Mouse (Mus musculus) lung, embryonic 16.5 days (tissue): Measurements from ENCODE around the gene Foxn3. TPM values are rescaled to one million over a fixed set of nuclear protein-coding genes. Genes with fewer than 3 reads are reported as not detected.

ENCODE experiments used
- ATAC-seq: fragments of 200-750 bp; cut with Nextera tagmentation; 2 replicates; pipeline ENCODE4 v1.8.0; 2017; ENCODE audit warnings: low read depth, mild to moderate bottlenecking, moderate library complexity
- H3K27ac ChIP-seq: fragments of 300-500 bp; sonication (generic); 2 replicates; pipeline ENCODE4 v1.5.1; 2014; ENCODE audit warnings: mild to moderate bottlenecking, control low read depth, low read length
- H3K27me3 ChIP-seq: fragments of 300-500 bp; sonication (generic); 2 replicates; pipeline ENCODE4 v1.6.1; 2014; ENCODE audit warnings: low read depth, low read length, mixed read lengths; ENCODE audit not compliant: control insufficient read depth, insufficient read depth
- H3K36me3 ChIP-seq: fragments of 300-500 bp; sonication (generic); 2 replicates; pipeline ENCODE4 v1.6.1; 2014; ENCODE audit warnings: low read length; ENCODE audit not compliant: control insufficient read depth, insufficient read depth
- H3K4me1 ChIP-seq: fragments of 300-500 bp; sonication (generic); replicated peaks from 2 replicates; pipeline ENCODE4 v1.6.1; 2014; ENCODE audit warnings: low read length, mixed read lengths; ENCODE audit not compliant: control insufficient read depth, insufficient read depth
- H3K4me2 ChIP-seq: fragments of 300-500 bp; sonication (generic); 2 replicates; pipeline ENCODE4 v1.6.1; 2014; ENCODE audit warnings: low read depth, low read length, control low read depth
- H3K4me3 ChIP-seq: fragments of 300-500 bp; sonication (generic); 2 replicates; pipeline ENCODE4 v1.5.1; 2014; ENCODE audit warnings: mild to moderate bottlenecking, low read length, control low read depth
- H3K9ac ChIP-seq: fragments of 300-500 bp; sonication (generic); 2 replicates; pipeline ENCODE4 v1.6.1; 2014; ENCODE audit warnings: low read length, control low read depth
- H3K9me3 ChIP-seq: fragments of 300-500 bp; sonication (generic); 2 replicates; pipeline ENCODE4 v1.6.1; 2016; ENCODE audit warnings: low read length; ENCODE audit not compliant: control insufficient read depth
- WGBS: fragments of 180-500 bp; shearing (Covaris S2); extraction: QIAGEN DNeasy Blood & Tissue Kit; methylation state at CpG from one replicate; pipeline ENCODE4 v1.1.7; 2014; 5-methylcytosine and 5-hydroxymethylcytosine counted together
- polyA plus RNA-seq: library from polyadenylated mRNA; unstranded; fragments of >200 nt; fragmentation: Nextera tagmentation; extraction: Ambion mirVana; gene quantifications from 2 replicates; pipeline ENCODE4 v1.2.1, GENCODE M21; 2015

Gene Foxn3
- polyA plus RNA-seq, 1 experiment from 2014 or later: 60.8 TPM

GRCm38 (mm10) chr12:99537316-99537715, 26.1 kb downstream of the Foxn3 start:
- H3K27me3 ChIP-seq: no peaks in the 10 kb centered on the region
- 91% methylated on average over 6 of the region's 6 CpGs for WGBS

GRCm38 (mm10) chr12:99536426-99536825, 27.0 kb downstream of the Foxn3 start:
- H3K4me1 ChIP-seq: no peaks in the 10 kb centered on the region
- H3K27me3 ChIP-seq: no peaks in the 10 kb centered on the region
- no peak overlapping the region for H3K4me3 ChIP-seq
- no peak overlapping the region for H3K27ac ChIP-seq
- no peak overlapping the region for H3K4me2 ChIP-seq
- WGBS: 97% methylated on average over 5 of the region's 5 CpGs
- H3K9ac ChIP-seq: no peak overlapping the region
- ATAC-seq: no peak
- peaks cover 10% of the 10 kb centered on the region for H3K9me3 ChIP-seq
- H3K36me3 ChIP-seq: 0 out of 2 replicates have a peak, but pooled peaks cover 2% of the 10 kb centered on the region

More at GRCm38 (mm10) chr12:99537316-99537715, 26.1 kb downstream of the Foxn3 start:
- ATAC-seq: no peak
- Histone ChIP-seq H3K4me3 (no peak overlapping the region), H3K4me1 (no peaks in the 10 kb centered on the region), H3K9me3 (peaks cover 10% of the 10 kb centered on the region), H3K9ac (no peak overlapping the region), H3K27ac (no peak overlapping the region), H3K4me2 (no peak overlapping the region), H3K36me3 (0 out of 2 replicates have a peak, but pooled peaks cover 2% of the 10 kb centered on the region)

- 0 out of 2 replicates have a peak, but pooled peaks cover 2% of the 10 kb centered on the region for H3K36me3 ChIP-seq
- no peaks in the 10 kb centered on the region for H3K27me3 ChIP-seq
- H3K9me3 ChIP-seq: peaks cover 10% of the 10 kb centered on the region
- H3K4me1 ChIP-seq: peaks cover 19% of the 10 kb centered on the region
- no peak overlapping the region for H3K27ac ChIP-seq
- no peak for ATAC-seq
- no peak overlapping the region for H3K4me3 ChIP-seq
- WGBS: 84% methylated on average over 7 of the region's 7 CpGs
- no peak overlapping the region for H3K4me2 ChIP-seq
- H3K9ac ChIP-seq: no peak overlapping the region
Observed at GRCm38 (mm10) chr12:99532342-99532741, 31.0 kb downstream of the Foxn3 start.

GRCm38 (mm10) chr12:99529687-99530411, 33.5 kb downstream of the Foxn3 start:
- no peak overlapping the region for H3K9ac ChIP-seq
- H3K4me2 ChIP-seq: peak overlapping the region; percentile 35
- peak overlapping the region; percentile 86 for H3K27ac ChIP-seq
- H3K4me1 ChIP-seq: peaks cover 22% of the 10 kb centered on the region
- peaks cover 3% of the 10 kb centered on the region; the same call in 1 of the 2 replicates for H3K9me3 ChIP-seq
- peak; percentile 86 for ATAC-seq
- no peak overlapping the region for H3K4me3 ChIP-seq
- no peaks in the 10 kb centered on the region for H3K36me3 ChIP-seq
- H3K27me3 ChIP-seq: no peaks in the 10 kb centered on the region
- 17% methylated on average over 17 of the region's 17 CpGs for WGBS

- no peak for ATAC-seq
Observed at GRCm38 (mm10) chr12:99528958-99529357, 34.4 kb downstream of the Foxn3 start.

GRCm38 (mm10) chr12:99527452-99527851, 35.9 kb downstream of the Foxn3 start:
- no peak for ATAC-seq
- Histone ChIP-seq H3K4me3 (no peak overlapping the region), H3K27me3 (no peaks in the 10 kb centered on the region), H3K36me3 (no peaks in the 10 kb centered on the region), H3K9ac (no peak overlapping the region), H3K9me3 (no peaks in the 10 kb centered on the region), H3K4me1 (peaks cover 22% of the 10 kb centered on the region), H3K4me2 (no peak overlapping the region), H3K27ac (no peak overlapping the region)
- 62% methylated on average over 6 of the region's 6 CpGs for WGBS

More at GRCm38 (mm10) chr12:99528958-99529357, 34.4 kb downstream of the Foxn3 start:
- peak overlapping the region; percentile 86 for H3K27ac ChIP-seq
- H3K36me3 ChIP-seq: no peaks in the 10 kb centered on the region
- no peaks in the 10 kb centered on the region for H3K27me3 ChIP-seq
- H3K9ac ChIP-seq: no peak overlapping the region
- no peaks in the 10 kb centered on the region for H3K9me3 ChIP-seq
- WGBS: 60% methylated on average over 5 of the region's 5 CpGs
- no peak overlapping the region for H3K4me2 ChIP-seq
- H3K4me1 ChIP-seq: peaks cover 22% of the 10 kb centered on the region
- no peak overlapping the region for H3K4me3 ChIP-seq

- no peaks in the 10 kb centered on the region for H3K9me3 ChIP-seq
- no peak for ATAC-seq
- H3K9ac ChIP-seq: no peak overlapping the region
- H3K27ac ChIP-seq: no peak overlapping the region
- no peak overlapping the region for H3K4me2 ChIP-seq
- peaks cover 22% of the 10 kb centered on the region for H3K4me1 ChIP-seq
- no peaks in the 10 kb centered on the region for H3K36me3 ChIP-seq
- WGBS: 42% methylated on average over 9 of the region's 9 CpGs
- no peak overlapping the region for H3K4me3 ChIP-seq
- H3K27me3 ChIP-seq: no peaks in the 10 kb centered on the region
Observed at GRCm38 (mm10) chr12:99526571-99527140, 36.7 kb downstream of the Foxn3 start.

- H3K27ac ChIP-seq: no peak overlapping the region
- no peaks in the 10 kb centered on the region for H3K36me3 ChIP-seq
- no peak overlapping the region for H3K9ac ChIP-seq
- no peak overlapping the region for H3K4me2 ChIP-seq
- peaks cover 11% of the 10 kb centered on the region for H3K4me1 ChIP-seq
- 77% methylated on average over 2 of the region's 2 CpGs for WGBS
- H3K9me3 ChIP-seq: no peaks in the 10 kb centered on the region
- no peak overlapping the region for H3K4me3 ChIP-seq
- no peaks in the 10 kb centered on the region for H3K27me3 ChIP-seq
- ATAC-seq: no peak
Observed at GRCm38 (mm10) chr12:99522882-99523281, 40.5 kb downstream of the Foxn3 start.

- H3K4me2 ChIP-seq: no peak overlapping the region
- H3K9ac ChIP-seq: no peak overlapping the region
- no peak for ATAC-seq
- no peaks in the 10 kb centered on the region for H3K36me3 ChIP-seq
- no peaks in the 10 kb centered on the region for H3K9me3 ChIP-seq
- peaks cover 7% of the 10 kb centered on the region; the same call in 1 of the 2 replicates for H3K4me1 ChIP-seq
- no peak overlapping the region for H3K27ac ChIP-seq
- no peak overlapping the region for H3K4me3 ChIP-seq
- no peaks in the 10 kb centered on the region for H3K27me3 ChIP-seq
- WGBS: 84% methylated on average over 4 of the region's 4 CpGs
Observed at GRCm38 (mm10) chr12:99519862-99520261, 43.5 kb downstream of the Foxn3 start.
